Mouse (Mus musculus): ENCODE results near the gene Faim. TPM values are rescaled to one million over a fixed set of nuclear protein-coding genes. Genes with fewer than 3 reads are reported as not detected.

The Faim gene
- 106 and 127 TPM in 2 replicates for polyA plus RNA-seq (2015; fragmentation: Nextera tagmentation; extraction: Ambion mirVana)

GRCm38 (mm10) chr9:98985800-98986475, at the start of gene Faim:
Gene Faim, plus strand, starts transcription at chr9:98986373.
- WGBS = 2% methylated on average over 45 of the region's 45 CpGs

GRCm38 (mm10) chr9:98939290-98939689, 46.9 kb upstream of the Faim start:
- no peak overlapping the region for H3K9ac ChIP-seq
- H3K9me3 ChIP-seq = no peaks in the 10 kb centered on the region
- H3K4me3 ChIP-seq = no peak overlapping the region
- ATAC-seq (ENCODE audit: low read depth) = no peak
- 31% methylated on average over 2 of the region's 2 CpGs for WGBS
- H3K36me3 ChIP-seq = no peaks in the 10 kb centered on the region
- no peak overlapping the region for H3K27ac ChIP-seq (replicated peaks)
- no peak overlapping the region for H3K4me2 ChIP-seq
- H3K27me3 ChIP-seq = peaks cover 12% of the 10 kb centered on the region; the same call in 1 of the 2 replicates
- no peaks in the 10 kb centered on the region for H3K4me1 ChIP-seq (replicated peaks)

More at GRCm38 (mm10) chr9:98985800-98986475, at the start of gene Faim:
- peak; percentile 97 for ATAC-seq (ENCODE audit: low read depth)
- H3K9ac ChIP-seq = peak within 1 kb of the TSS; percentile 89
- H3K27me3 ChIP-seq = peaks cover 17% of the 10 kb centered on the region
- H3K4me3 ChIP-seq = peak within 1 kb of the TSS; percentile 84
- peaks cover 29% of the 10 kb centered on the region for H3K4me1 ChIP-seq (replicated peaks)
- H3K36me3 ChIP-seq = no peaks in the 10 kb centered on the region
- H3K27ac ChIP-seq (replicated peaks) = peak within 1 kb of the TSS; percentile 75
- no peaks in the 10 kb centered on the region for H3K9me3 ChIP-seq
- peak within 1 kb of the TSS; percentile 72 for H3K4me2 ChIP-seq

- no peaks in the 10 kb centered on the region for H3K9me3 ChIP-seq
- no peak for ATAC-seq (ENCODE audit: low read depth)
- H3K27me3 ChIP-seq = peaks cover 94% of the 10 kb centered on the region
- H3K4me2 ChIP-seq = peak overlapping the region; percentile 41
- H3K4me1 ChIP-seq (replicated peaks) = peaks cover 36% of the 10 kb centered on the region
- under 1% methylated on average over 40 of the region's 40 CpGs for WGBS
- H3K27ac ChIP-seq (replicated peaks) = no peak overlapping the region
- no peak overlapping the region for H3K9ac ChIP-seq
- H3K36me3 ChIP-seq = no peaks in the 10 kb centered on the region
- peak overlapping the region; percentile 23 for H3K4me3 ChIP-seq
Measured at GRCm38 (mm10) chr9:98952171-98953050, 33.8 kb upstream of the Faim start.

- H3K4me1 ChIP-seq (replicated peaks) = peaks cover 36% of the 10 kb centered on the region
- no peaks in the 10 kb centered on the region for H3K9me3 ChIP-seq
- no peak for ATAC-seq (ENCODE audit: low read depth)
- H3K4me3 ChIP-seq = no peak overlapping the region
- no peaks in the 10 kb centered on the region for H3K36me3 ChIP-seq
- H3K27ac ChIP-seq (replicated peaks) = no peak overlapping the region
- 4% methylated on average over 3 of the region's 4 CpGs for WGBS
- no peak overlapping the region for H3K4me2 ChIP-seq
- H3K9ac ChIP-seq = no peak overlapping the region
- H3K27me3 ChIP-seq = peaks cover 98% of the 10 kb centered on the region
Measured at GRCm38 (mm10) chr9:98953291-98953690, 32.9 kb upstream of the Faim start.

- no peak overlapping the region for H3K9ac ChIP-seq
- no peak overlapping the region for H3K4me3 ChIP-seq
- no peak overlapping the region for H3K27ac ChIP-seq (replicated peaks)
- H3K27me3 ChIP-seq = peaks cover 99% of the 10 kb centered on the region
- H3K36me3 ChIP-seq = no peaks in the 10 kb centered on the region
- peak overlapping the region; percentile 56 for H3K4me2 ChIP-seq
- no peak for ATAC-seq (ENCODE audit: low read depth)
- H3K4me1 ChIP-seq (replicated peaks) = peaks cover 36% of the 10 kb centered on the region
- 4% methylated on average over 9 of the region's 9 CpGs for WGBS
- no peaks in the 10 kb centered on the region for H3K9me3 ChIP-seq
Measured at GRCm38 (mm10) chr9:98953830-98954229, 32.3 kb upstream of the Faim start.

GRCm38 (mm10) chr9:98954391-98955102, 31.6 kb upstream of the Faim start:
- no peak overlapping the region for H3K9ac ChIP-seq
- H3K4me1 ChIP-seq (replicated peaks) = peaks cover 36% of the 10 kb centered on the region
- H3K27ac ChIP-seq (replicated peaks) = no peak overlapping the region
- peak overlapping the region; percentile 36 for H3K4me3 ChIP-seq
- 2% methylated on average over 33 of the region's 33 CpGs for WGBS
- peaks cover 99% of the 10 kb centered on the region for H3K27me3 ChIP-seq
- no peaks in the 10 kb centered on the region for H3K9me3 ChIP-seq
- ATAC-seq (ENCODE audit: low read depth) = no peak
- no peaks in the 10 kb centered on the region for H3K36me3 ChIP-seq
- peak overlapping the region; percentile 56 for H3K4me2 ChIP-seq

- H3K9me3 ChIP-seq = no peaks in the 10 kb centered on the region
- peak within 1 kb of the TSS; percentile 36 for H3K4me3 ChIP-seq
- H3K4me2 ChIP-seq = peak within 1 kb of the TSS; percentile 56
- peak; percentile 42 for ATAC-seq (ENCODE audit: low read depth)
- peak within 1 kb of the TSS; percentile 64 for H3K27ac ChIP-seq (replicated peaks)
- WGBS = under 1% methylated on average over 55 of the region's 58 CpGs
- peaks cover 100% of the 10 kb centered on the region for H3K27me3 ChIP-seq
- H3K4me1 ChIP-seq (replicated peaks) = peaks cover 36% of the 10 kb centered on the region
- H3K36me3 ChIP-seq = no peaks in the 10 kb centered on the region
- H3K9ac ChIP-seq = peak within 1 kb of the TSS; percentile 49
Measured at GRCm38 (mm10) chr9:98955103-98955715, 31.0 kb upstream of the Faim start, which contains the start of gene Foxl2. Gene Foxl2, plus strand, starts transcription at chr9:98955288.

GRCm38 (mm10) chr9:98955716-98956224, 30.4 kb upstream of the Faim start:
- H3K9me3 ChIP-seq = no peaks in the 10 kb centered on the region
- peaks cover 100% of the 10 kb centered on the region for H3K27me3 ChIP-seq
- peak overlapping the region; percentile 56 for H3K4me2 ChIP-seq
- WGBS = under 1% methylated on average over 60 of the region's 60 CpGs
- peak overlapping the region; percentile 64 for H3K27ac ChIP-seq (replicated peaks)
- H3K36me3 ChIP-seq = no peaks in the 10 kb centered on the region
- peaks cover 36% of the 10 kb centered on the region for H3K4me1 ChIP-seq (replicated peaks)
- H3K4me3 ChIP-seq = peak overlapping the region; percentile 36
- peak overlapping the region; percentile 49 for H3K9ac ChIP-seq
- peak; percentile 12; the same call in 1 of the 2 replicates for ATAC-seq (ENCODE audit: low read depth)

- H3K9ac ChIP-seq = peak overlapping the region; percentile 49
- peaks cover 100% of the 10 kb centered on the region for H3K27me3 ChIP-seq
- no peak for ATAC-seq (ENCODE audit: low read depth)
- 0 out of 2 replicates have a peak overlapping the region, but pooled peaks have one; percentile 28 for H3K27ac ChIP-seq (replicated peaks)
- no peaks in the 10 kb centered on the region for H3K36me3 ChIP-seq
- H3K4me3 ChIP-seq = peak overlapping the region; percentile 36
- H3K9me3 ChIP-seq = no peaks in the 10 kb centered on the region
- H3K4me1 ChIP-seq (replicated peaks) = peaks cover 36% of the 10 kb centered on the region
- WGBS = under 1% methylated on average over 79 of the region's 80 CpGs
- peak overlapping the region; percentile 56 for H3K4me2 ChIP-seq
Measured at GRCm38 (mm10) chr9:98956591-98957381, 29.4 kb upstream of the Faim start.

- Histone ChIP-seq H3K27me3 (peaks cover 100% of the 10 kb centered on the region), H3K4me3 (peak overlapping the region; percentile 36), H3K4me1 (replicated peaks) (peaks cover 29% of the 10 kb centered on the region), H3K36me3 (no peaks in the 10 kb centered on the region), H3K4me2 (peak overlapping the region; percentile 4; the same call in 1 of the 2 replicates), H3K27ac (replicated peaks) (no peak overlapping the region), H3K9ac (no peak overlapping the region), H3K9me3 (no peaks in the 10 kb centered on the region)
- whole genome bisulfite sequencing = 1% methylated on average over 23 of the region's 23 CpGs
- ATAC-seq (ENCODE audit: low read depth) = no peak
Measured at GRCm38 (mm10) chr9:98957751-98958351, 28.3 kb upstream of the Faim start.

Data from neural tube, embryonic 13.5 days (tissue).